Mouse (Mus musculus): ENCODE data around the gene 1700029I15Rik.

DNA sequence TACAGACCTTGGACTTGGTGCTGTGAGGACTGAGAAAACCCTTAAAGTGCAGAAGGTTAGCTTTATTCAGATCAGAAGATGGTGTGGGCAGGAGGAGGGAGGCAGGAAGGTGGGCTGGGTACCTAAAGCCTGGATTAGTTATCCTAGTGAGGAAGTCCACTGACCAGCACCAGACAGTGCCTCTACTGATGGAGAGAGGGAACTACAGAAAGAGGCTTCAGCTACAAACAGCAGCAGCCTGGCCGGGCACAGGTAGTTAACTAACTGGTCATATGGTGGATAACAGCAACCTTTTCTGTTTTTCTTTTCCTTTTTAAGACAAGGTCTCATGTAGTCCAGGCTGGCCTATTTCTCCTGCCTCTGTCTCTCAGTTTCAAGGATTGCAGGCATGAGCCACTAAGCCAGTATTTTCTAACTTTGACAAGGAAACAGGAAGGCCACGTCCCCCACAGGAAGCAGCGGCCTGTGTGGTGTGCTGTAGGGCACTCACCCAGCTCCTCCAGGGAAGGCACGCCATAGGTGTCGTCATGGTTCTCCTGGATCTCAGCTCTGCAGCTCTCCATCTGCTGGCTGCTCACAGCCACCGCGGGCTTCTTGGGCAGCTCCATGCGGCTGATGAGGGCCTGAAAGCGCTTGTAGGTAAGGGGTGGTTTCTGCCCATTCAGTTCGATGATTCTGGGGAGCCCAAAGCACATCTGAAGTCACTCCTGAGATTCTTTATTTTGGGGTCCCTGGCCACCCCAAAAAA, 40.2 kb downstream of the 1700029I15Rik start:
- TF ChIP-seq GATA1 (IDR thresholded peaks at IDR 0.05; ENCODE audit: low read length) (no peak), TAL1 (IDR thresholded peaks at IDR 0.05; ENCODE audit: low read length) (no peak)

Measured in erythroblast, embryonic 14.5 days (primary cell).